Mouse (Mus musculus) small intestine, adult 2 months (tissue): ENCODE results near the gene Dnttip2. TPM values are rescaled to one million over a fixed set of nuclear protein-coding genes. Genes with fewer than 3 reads are reported as not detected.
"Not testable (repeated sequence)": the region's sequence is repeated elsewhere in the genome, so short reads cannot be mapped to it uniquely, and the experiment has no call there.

Experiments
- H3K27ac ChIP-seq: fragments of 200-500 bp; 2 replicates; pipeline ENCODE4 v1.5.1; 2012; ENCODE audit warnings: low read depth, low read length, control low read depth, inconsistent platforms; ENCODE audit not compliant: insufficient read depth
- H3K27me3 ChIP-seq: fragments of 200-500 bp; 2 replicates; pipeline ENCODE4 v1.6.1; 2012; ENCODE audit warnings: mild to moderate bottlenecking, moderate library complexity, low read length, inconsistent platforms; ENCODE audit not compliant: control insufficient read depth, insufficient read depth
- H3K36me3 ChIP-seq: fragments of 200-500 bp; 2 replicates; pipeline ENCODE4 v1.6.1; 2012; ENCODE audit warnings: mild to moderate bottlenecking, low read length, control low read depth, inconsistent platforms; ENCODE audit not compliant: control insufficient read depth, insufficient read depth
- H3K4me1 ChIP-seq: fragments of 200-500 bp; 2 replicates; pipeline ENCODE4 v1.6.1; 2012; ENCODE audit warnings: low read length, inconsistent platforms, mixed read lengths; ENCODE audit not compliant: control insufficient read depth, insufficient read depth, insufficient read length
- H3K4me3 ChIP-seq: fragments of 200-500 bp; 2 replicates; pipeline ENCODE4 v1.5.1; 2012; ENCODE audit warnings: low read depth, mild to moderate bottlenecking, control low read depth, inconsistent platforms, low read length, moderate library complexity
- CTCF ChIP-seq: fragments of 200-500 bp; IDR thresholded peaks from 2 replicates; pipeline ENCODE4 v1.5.1; 2012; ENCODE audit warnings: low read depth, mild to moderate bottlenecking, control low read depth, inconsistent platforms, low read length, moderate library complexity, mixed read lengths; ENCODE audit not compliant: insufficient replicate concordance, insufficient read length; ENCODE audit errors: extremely low read depth
- POLR2A ChIP-seq: fragments of 200-500 bp; IDR thresholded peaks from 2 replicates; pipeline ENCODE4 v1.6.1; 2012; ENCODE audit warnings: low read depth, mild to moderate bottlenecking, control low read depth, inconsistent platforms, low read length, moderate library complexity
- WGBS: fragments of 180-500 bp; shearing (Covaris S2); methylation state at CpG from one replicate; pipeline ENCODE4 v1.1.7; 2018; 5-methylcytosine and 5-hydroxymethylcytosine counted together
- polyA plus RNA-seq: library from polyadenylated mRNA; depleted of rRNA; stranded (reverse); fragments of >200 nt; gene quantifications from 2 replicates; pipeline ENCODE4 v1.2.3, GENCODE M21; 2012

The Dnttip2 gene
- polyA plus RNA-seq, 1 experiment, result 2.7 TPM

GRCm38 (mm10) chr3:122245878-122246332 is 28.3 kb upstream of the Dnttip2 start:
- Histone ChIP-seq H3K36me3 (no peaks in the 10 kb centered on the region), H3K4me3 (peak overlapping the region; percentile 94), H3K27me3 (no peaks in the 10 kb centered on the region), H3K4me1 (peaks cover 2% of the 10 kb centered on the region; the same call in 1 of the 2 replicates), H3K27ac (peak overlapping the region; percentile 85)
- 1% methylated on average over 50 of the region's 50 CpGs for WGBS
- TF ChIP-seq POLR2A (no peak), CTCF (no peak)

DNA sequence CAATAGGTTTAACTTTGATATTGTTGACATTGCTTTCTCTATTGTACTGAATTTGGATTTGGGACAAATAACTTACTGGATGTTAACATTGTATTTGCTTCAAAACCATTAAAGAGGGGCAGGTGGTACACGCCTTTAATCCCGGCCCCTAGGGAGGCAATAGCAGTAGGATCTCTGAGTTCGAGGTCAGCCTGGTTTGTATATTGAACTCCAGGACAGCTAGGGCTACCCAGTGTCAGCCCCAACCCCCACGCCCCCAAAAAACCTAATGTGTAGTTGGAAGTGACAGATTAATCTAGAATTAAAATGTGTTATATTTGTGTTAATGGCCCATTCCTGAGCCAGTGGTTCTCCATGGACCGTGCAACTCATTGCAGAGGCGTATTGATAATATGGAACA is 27.8 kb upstream of the Dnttip2 start:
- Histone ChIP-seq H3K27me3 (no peaks in the 10 kb centered on the region), H3K36me3 (no peaks in the 10 kb centered on the region), H3K4me3 (peak overlapping the region; percentile 94), H3K27ac (peak overlapping the region; percentile 85), H3K4me1 (peaks cover 2% of the 10 kb centered on the region; the same call in 1 of the 2 replicates)
- WGBS, result 18% methylated on average over 6 of the region's 6 CpGs
- TF ChIP-seq POLR2A, result no peak
- 0 out of 2 replicates have a peak, but pooled peaks have one; percentile 1 for TF ChIP-seq CTCF

DNA sequence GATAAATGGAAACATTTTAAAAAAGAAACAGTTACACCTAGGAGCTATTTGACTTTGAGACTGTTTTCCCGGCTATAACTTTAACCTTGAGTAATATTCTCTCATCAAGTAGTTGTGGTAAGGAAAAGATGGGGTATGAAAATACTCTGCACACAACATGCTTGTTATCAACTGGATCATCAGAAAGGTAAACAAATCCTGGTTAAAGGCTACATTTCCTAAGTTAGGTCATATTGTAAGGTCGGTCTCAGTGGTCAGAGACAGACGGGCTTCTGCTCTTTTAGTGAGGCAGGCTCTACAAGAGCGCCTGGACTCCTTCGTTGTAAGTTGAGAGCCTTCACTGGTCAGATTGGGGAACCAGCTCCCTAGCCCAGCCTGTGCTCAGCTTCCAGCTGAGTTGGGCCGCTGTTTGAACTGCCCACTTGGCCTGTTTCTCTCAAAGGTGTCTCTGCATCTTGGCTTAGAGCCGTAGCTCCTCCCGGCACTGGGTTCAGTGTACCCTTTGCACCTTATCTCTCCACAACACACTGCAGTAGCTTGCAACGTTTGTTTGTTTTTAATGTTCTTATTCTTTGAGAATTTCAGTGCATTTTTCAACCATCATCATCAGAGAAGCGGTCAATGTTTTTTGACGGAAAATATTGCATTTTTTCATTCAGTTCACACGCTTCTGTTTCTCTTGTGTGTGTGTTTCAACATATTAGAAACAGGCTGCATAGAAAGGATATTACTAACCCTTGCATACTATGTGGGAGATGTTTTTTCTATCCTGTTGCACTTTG is 27.0 kb upstream of the Dnttip2 start:
- no peaks in the 10 kb centered on the region for H3K27me3 ChIP-seq
- H3K27ac ChIP-seq, result peak overlapping the region; percentile 74
- WGBS, result 28% methylated on average over 12 of the region's 12 CpGs
- peak overlapping the region; percentile 54 for H3K4me3 ChIP-seq
- no peak for TF ChIP-seq CTCF
- TF ChIP-seq POLR2A, result no peak
- peaks cover 2% of the 10 kb centered on the region; the same call in 1 of the 2 replicates for H3K4me1 ChIP-seq
- H3K36me3 ChIP-seq, result no peaks in the 10 kb centered on the region

GRCm38 (mm10) chr3:122247768-122248100 is 26.5 kb upstream of the Dnttip2 start:
- H3K27ac ChIP-seq, result peak overlapping the region; percentile 74

GRCm38 (mm10) chr3:122252466-122253253 is 21.5 kb upstream of the Dnttip2 start:
- H3K4me1 ChIP-seq, result peaks cover 7% of the 10 kb centered on the region; the same call in 1 of the 2 replicates
- TF ChIP-seq CTCF, result no peak
- H3K27ac ChIP-seq, result peak overlapping the region; percentile 35; the same call in 1 of the 2 replicates
- WGBS, result 45% methylated on average over 3 of the region's 3 CpGs
- H3K27me3 ChIP-seq, result no peaks in the 10 kb centered on the region
- peaks cover 5% of the 10 kb centered on the region for H3K36me3 ChIP-seq
- no peak overlapping the region for H3K4me3 ChIP-seq

More at GRCm38 (mm10) chr3:122247768-122248100, 26.5 kb upstream of the Dnttip2 start:
- peaks cover 5% of the 10 kb centered on the region; the same call in 1 of the 2 replicates for H3K4me1 ChIP-seq
- TF ChIP-seq CTCF (no peak), POLR2A (no peak)
- 88% methylated on average over 2 of the region's 2 CpGs for WGBS
- peak overlapping the region; percentile 14; the same call in 1 of the 2 replicates for H3K4me3 ChIP-seq
- no peaks in the 10 kb centered on the region for H3K36me3 ChIP-seq
- H3K27me3 ChIP-seq, result no peaks in the 10 kb centered on the region

DNA sequence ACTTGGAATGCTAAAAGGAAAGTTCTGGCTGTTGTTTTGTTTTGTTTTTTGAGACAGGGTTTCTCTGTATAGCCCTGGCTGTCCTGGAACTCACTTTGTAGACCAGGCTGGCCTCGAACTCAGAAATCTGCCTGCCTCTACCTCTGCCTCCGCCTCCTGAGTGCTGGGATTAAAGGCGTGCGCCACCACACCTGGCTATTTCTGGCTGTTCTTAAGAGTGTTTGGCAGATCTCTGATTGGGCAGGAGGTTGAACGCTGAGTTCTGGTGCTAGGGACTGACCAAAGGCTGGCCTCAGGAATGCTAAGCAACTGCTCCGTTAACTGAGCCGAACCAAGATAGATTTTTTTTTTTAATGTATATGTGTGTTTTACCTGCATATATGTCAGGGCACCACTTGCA is 20.1 kb upstream of the Dnttip2 start:
- not testable (repeated sequence) for H3K27me3 ChIP-seq, H3K4me3 ChIP-seq, H3K36me3 ChIP-seq, H3K27ac ChIP-seq, H3K4me1 ChIP-seq
- 90% methylated on average over 7 of the region's 7 CpGs for WGBS

DNA sequence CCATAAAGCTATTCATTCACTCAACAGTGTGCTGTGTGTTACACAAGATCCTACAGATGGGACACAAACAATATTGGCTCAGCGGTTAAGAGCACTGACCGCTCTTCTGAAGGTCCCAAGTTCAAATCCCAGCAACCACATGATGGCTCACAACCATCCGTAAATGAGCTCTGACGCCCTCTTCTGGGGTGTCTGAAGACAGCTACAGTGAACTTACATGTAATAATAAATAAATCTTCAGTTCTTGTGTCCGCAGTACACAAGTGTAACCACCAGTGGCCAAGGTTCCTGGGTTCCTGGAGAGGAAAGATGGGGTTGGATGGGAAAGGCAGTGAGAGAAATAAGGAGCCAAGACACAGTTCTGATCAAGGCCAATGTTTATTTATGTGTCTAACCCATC is 4.2 kb upstream of the Dnttip2 start:
- Histone ChIP-seq H3K36me3 (peaks cover 12% of the 10 kb centered on the region), H3K4me3 (no peak overlapping the region), H3K27ac (no peak overlapping the region), H3K4me1 (peaks cover under 1% of the 10 kb centered on the region; the same call in 1 of the 2 replicates), H3K27me3 (no peaks in the 10 kb centered on the region)
- TF ChIP-seq POLR2A, result no peak
- no peak for TF ChIP-seq CTCF
- WGBS, result 75% methylated on average over 5 of the region's 5 CpGs

GRCm38 (mm10) chr3:122272565-122272964 is 1.6 kb upstream of the Dnttip2 start:
- not testable (repeated sequence) for H3K27me3 ChIP-seq, H3K4me3 ChIP-seq, H3K4me1 ChIP-seq, H3K27ac ChIP-seq
- H3K36me3 ChIP-seq, result peaks cover 15% of the 10 kb centered on the region
- WGBS, result 77% methylated on average over 1 of the region's 1 CpGs
